Mouse (Mus musculus) MEL (cell line): Measurements from ENCODE around the gene Mif. TPM values are rescaled to one million over a fixed set of nuclear protein-coding genes. Genes with fewer than 3 reads are reported as not detected.

ENCODE experiments used
- DNase-seq: peaks from one replicate; pipeline ENCODE4 v3.0.0; 2011; ENCODE audit warnings: low read depth, low spot score
- H3K27ac ChIP-seq: 2 replicates; pipeline ENCODE4 v1.5.1; 2012; ENCODE audit warnings: low read depth, mild to moderate bottlenecking, control low read depth, low read length, moderate library complexity; ENCODE audit not compliant: control insufficient read depth
- H3K27me3 ChIP-seq, 2 experiments: fragments of 150-350 bp in 1 of 2; sonication (generic) in 1 of 2; 2 replicates each; pipeline ENCODE4 v1.6.1; 2012; ENCODE audit warnings: low read length in 2 of 2, mild to moderate bottlenecking in 2 of 2, improper control_type of control experiment in 1 of 2, moderate library complexity in 1 of 2; ENCODE audit not compliant: insufficient read depth in 2 of 2, control insufficient read depth in 1 of 2
- H3K36me3 ChIP-seq, 2 experiments: 2 replicates each; pipeline ENCODE4 v1.6.1; 2012 to 2014; ENCODE audit warnings: low read length in 2 of 2, improper control_type of control experiment in 1 of 2, inconsistent platforms in 1 of 2, mild to moderate bottlenecking in 1 of 2; ENCODE audit not compliant: insufficient read depth in 2 of 2, control insufficient read depth in 1 of 2
- H3K4me1 ChIP-seq, 2 experiments: fragments of 150-350 bp in 1 of 2; sonication (generic) in 1 of 2; 2 replicates each; pipeline ENCODE4 v1.6.1; 2012; ENCODE audit warnings: low read length in 2 of 2, improper control_type of control experiment in 1 of 2, mild to moderate bottlenecking in 1 of 2; ENCODE audit not compliant: insufficient read depth in 2 of 2, control insufficient read depth in 1 of 2
- H3K4me3 ChIP-seq, 2 experiments: fragments of 150-350 bp in 1 of 2; sonication (generic) in 1 of 2; 2 replicates each; pipeline ENCODE4 v1.5.1; 2012; ENCODE audit warnings: low read depth in 2 of 2, low read length in 2 of 2, mild to moderate bottlenecking in 2 of 2, moderate library complexity in 2 of 2, control low read depth in 1 of 2, improper control_type of control experiment in 1 of 2; ENCODE audit not compliant: control insufficient read depth in 1 of 2, insufficient read depth in 1 of 2
- H3K79me2 ChIP-seq: 2 replicates; pipeline ENCODE4 v1.6.1; 2012; ENCODE audit warnings: mild to moderate bottlenecking, low read length, moderate library complexity; ENCODE audit not compliant: control insufficient read depth, poor library complexity, insufficient read depth
- H3K9ac ChIP-seq: 2 replicates; pipeline ENCODE4 v1.6.1; 2012; ENCODE audit warnings: low read depth, mild to moderate bottlenecking, control low read depth, low read length, moderate library complexity; ENCODE audit not compliant: control insufficient read depth, poor library complexity, severe bottlenecking
- H3K9me3 ChIP-seq: fragments of 150-350 bp; sonication (generic); replicated peaks from 2 replicates; pipeline ENCODE4 v1.6.1; 2012; ENCODE audit warnings: mild to moderate bottlenecking, low read length, improper control_type of control experiment, moderate library complexity; ENCODE audit not compliant: insufficient read depth
- BHLHE40 ChIP-seq: IDR thresholded peaks from 2 replicates; pipeline ENCODE4 v1.6.1; 2012; ENCODE audit warnings: low read depth, mild to moderate bottlenecking, inconsistent platforms, low read length, improper control_type of control experiment, borderline replicate concordance
- CHD2 ChIP-seq: IDR thresholded peaks from 2 replicates; pipeline ENCODE4 v1.6.1; 2011; ENCODE audit warnings: low read length, improper control_type of control experiment
- E2F4 ChIP-seq: IDR thresholded peaks from 2 replicates; pipeline ENCODE4 v1.6.1; 2011; ENCODE audit warnings: low read depth, low read length, improper control_type of control experiment, borderline replicate concordance
- ETS1 ChIP-seq: IDR thresholded peaks from 2 replicates; pipeline ENCODE4 v1.6.1; 2012; ENCODE audit warnings: low read depth, mild to moderate bottlenecking, inconsistent platforms, low read length, improper control_type of control experiment, moderate library complexity
- GABPA ChIP-seq: IDR thresholded peaks from 2 replicates; pipeline ENCODE4 v1.6.1; 2012; ENCODE audit warnings: low read depth, mild to moderate bottlenecking, inconsistent platforms, low read length, improper control_type of control experiment, moderate library complexity
- GATA1 ChIP-seq: IDR thresholded peaks from 2 replicates; pipeline ENCODE4 v1.6.1; 2011; ENCODE audit warnings: low read depth, low read length, improper control_type of control experiment
- HCFC1 ChIP-seq: IDR thresholded peaks from 2 replicates; pipeline ENCODE4 v1.6.1; 2012; ENCODE audit warnings: low read depth, mild to moderate bottlenecking, inconsistent platforms, low read length, improper control_type of control experiment, moderate library complexity
- MAX ChIP-seq: IDR thresholded peaks from 2 replicates; pipeline ENCODE4 v1.6.1; 2011; ENCODE audit warnings: low read length, improper control_type of control experiment
- MXI1 ChIP-seq: IDR thresholded peaks from 2 replicates; pipeline ENCODE4 v1.6.1; 2011; ENCODE audit warnings: mild to moderate bottlenecking, low read depth, low read length, improper control_type of control experiment
- MYB ChIP-seq: IDR thresholded peaks from 2 replicates; pipeline ENCODE4 v1.6.1; 2011; ENCODE audit warnings: mild to moderate bottlenecking, low read depth, low read length, improper control_type of control experiment
- MYC ChIP-seq: IDR thresholded peaks from 2 replicates; pipeline ENCODE4 v1.6.1; 2011; ENCODE audit warnings: low read depth, mild to moderate bottlenecking, low read length, improper control_type of control experiment, moderate library complexity
- NELFE ChIP-seq: IDR thresholded peaks from 2 replicates; pipeline ENCODE4 v1.6.1; 2011; ENCODE audit warnings: low read depth, low read length, improper control_type of control experiment
- POLR2AphosphoS5 ChIP-seq: IDR thresholded peaks from 2 replicates; pipeline ENCODE4 v1.6.1; 2012; ENCODE audit warnings: low read depth, borderline replicate concordance, mild to moderate bottlenecking, inconsistent platforms, low read length, moderate library complexity, mixed read lengths
- RCOR1 ChIP-seq: IDR thresholded peaks from 2 replicates; pipeline ENCODE4 v1.6.1; 2012; ENCODE audit warnings: low read depth, mild to moderate bottlenecking, inconsistent platforms, low read length, improper control_type of control experiment
- SMC3 ChIP-seq: IDR thresholded peaks from 2 replicates; pipeline ENCODE4 v1.6.1; 2011; ENCODE audit warnings: low read depth, low read length, improper control_type of control experiment
- TAL1 ChIP-seq: IDR thresholded peaks from 2 replicates; pipeline ENCODE4 v1.6.1; 2012; ENCODE audit warnings: mild to moderate bottlenecking, inconsistent platforms, low read length, moderate library complexity, mixed read lengths
- TBP ChIP-seq: IDR thresholded peaks from 2 replicates; pipeline ENCODE4 v1.8.0; 2011; ENCODE audit warnings: low read depth, low read length, improper control_type of control experiment
- UBTF ChIP-seq: IDR thresholded peaks from 2 replicates; pipeline ENCODE4 v1.6.1; 2012; ENCODE audit warnings: low read depth, mild to moderate bottlenecking, inconsistent platforms, low read length, improper control_type of control experiment, moderate library complexity, borderline replicate concordance; ENCODE audit not compliant: insufficient read depth
- USF1 ChIP-seq: IDR thresholded peaks from 2 replicates; pipeline ENCODE4 v1.6.1; 2014; ENCODE audit warnings: low read depth, mild to moderate bottlenecking, inconsistent platforms, low read length, improper control_type of control experiment, moderate library complexity
- ZKSCAN1 ChIP-seq: IDR thresholded peaks from 2 replicates; pipeline ENCODE4 v1.6.1; 2012; ENCODE audit warnings: low read depth, mild to moderate bottlenecking, inconsistent platforms, low read length, improper control_type of control experiment, moderate library complexity
- ZMIZ1 ChIP-seq: IDR thresholded peaks from 2 replicates; pipeline ENCODE4 v1.6.1; 2012; ENCODE audit warnings: low read depth, mild to moderate bottlenecking, inconsistent platforms, low read length, improper control_type of control experiment, moderate library complexity
- ZNF384 ChIP-seq: IDR thresholded peaks from 2 replicates; pipeline ENCODE4 v1.6.1; 2012; ENCODE audit warnings: low read depth, mild to moderate bottlenecking, inconsistent platforms, low read length, improper control_type of control experiment
- polyA plus RNA-seq, 2 experiments: library from polyadenylated mRNA; stranded (reverse) in 1 of 2; unstranded in 1 of 2; fragments of >175 nt in 1 of 2; fragments of >200 nt in 1 of 2; gene quantifications; 2 replicates each; pipeline versions ENCODE4 v1.2.1 to v1.2.4; 2012; ENCODE audit warnings: low replicate concordance in 2 of 2, low read depth in 1 of 2; ENCODE audit not compliant: insufficient read length in 2 of 2, insufficient read depth in 1 of 2, missing spikeins in 1 of 2
- total RNA-seq: library from RNA; depleted of rRNA; stranded (reverse); fragments of 300-350 nt; gene quantifications from 2 replicates; pipeline ENCODE4 v1.2.3, GENCODE M21; 2012

Mif gene
- total and polyA plus RNA-seq, 3 experiments = 817 to 2,606 (median 862) TPM

DNA sequence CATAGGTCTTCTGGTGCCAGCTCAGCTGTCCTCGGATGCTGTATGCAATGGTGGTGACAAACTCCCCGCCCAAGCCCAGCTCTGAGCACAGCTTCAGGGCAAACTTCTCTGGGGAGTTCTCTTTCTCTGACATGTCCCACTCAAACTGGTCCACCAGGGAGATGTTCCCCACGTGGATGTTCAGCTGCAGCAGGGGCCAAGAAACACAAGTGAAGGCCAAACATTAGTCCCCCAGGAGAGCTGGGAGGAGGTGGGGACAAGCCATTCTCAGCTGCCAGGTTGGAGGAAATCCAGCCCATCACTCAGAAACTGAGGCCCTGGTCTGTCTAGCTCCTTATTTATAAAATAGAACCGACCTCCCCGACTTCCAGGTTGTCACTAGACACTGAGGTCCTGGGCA is 44.4 kb upstream of the Mif start:
- H3K79me2 ChIP-seq = no peaks in the 10 kb centered on the region
- no peak for DNase-seq
- no peak overlapping the region for H3K27ac ChIP-seq
- TF ChIP-seq MYB (no peak), GATA1 (no peak), GABPA (no peak), ETS1 (no peak), USF1 (no peak), TAL1 (no peak)
- H3K36me3 ChIP-seq = peaks cover 0 to 28% of the 10 kb centered on the region in 2 experiments; a peak in 2 of 4 replicates
- no peaks in the 10 kb centered on the region for H3K27me3 ChIP-seq
- H3K9me3 ChIP-seq = no peaks in the 10 kb centered on the region
- no peak overlapping the region for H3K9ac ChIP-seq
- H3K4me3 ChIP-seq = no peak overlapping the region
- no peaks in the 10 kb centered on the region for H3K4me1 ChIP-seq

DNA sequence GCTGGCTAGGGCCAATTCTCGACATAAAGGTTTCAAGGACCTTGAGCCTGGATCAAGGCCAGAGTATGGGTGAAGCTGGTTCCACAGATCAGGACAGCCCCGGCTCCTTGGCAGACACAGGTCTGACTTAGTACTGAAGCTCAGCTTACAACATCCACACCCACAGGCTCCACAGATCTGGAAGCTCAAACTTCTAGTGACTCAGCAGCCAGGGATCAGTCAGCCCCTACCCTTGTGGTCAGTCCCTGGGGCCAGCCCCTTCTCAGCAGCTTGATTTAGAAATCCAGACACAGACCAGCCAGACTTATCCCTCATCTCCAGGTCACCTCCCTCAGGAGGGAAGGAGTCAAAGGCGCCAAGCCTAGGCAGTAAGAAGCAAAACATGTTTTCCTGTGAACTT is 38.8 kb upstream of the Mif start:
- Histone ChIP-seq H3K9ac (no peak overlapping the region), H3K36me3 (peaks cover 0 to 15% of the 10 kb centered on the region in 2 experiments; a peak in 2 of 4 replicates), H3K9me3 (no peaks in the 10 kb centered on the region), H3K4me3 (no peak overlapping the region), H3K4me1 (no peaks in the 10 kb centered on the region), H3K27ac (no peak overlapping the region), H3K27me3 (no peaks in the 10 kb centered on the region), H3K79me2 (no peaks in the 10 kb centered on the region)
- TF ChIP-seq MAX (no peak), ZNF384 (no peak), TBP (no peak), NELFE (no peak), TAL1 (no peak), HCFC1 (no peak), CHD2 (no peak), ZMIZ1 (no peak), ZKSCAN1 (no peak), SMC3 (no peak), UBTF (no peak), MYC (no peak), POLR2AphosphoS5 (no peak), MXI1 (no peak), BHLHE40 (no peak), USF1 (no peak), RCOR1 (no peak), E2F4 (no peak)
- DNase-seq = no peak
